Mouse (Mus musculus): ENCODE measurements around the gene Ppp2r3c.

DNA sequence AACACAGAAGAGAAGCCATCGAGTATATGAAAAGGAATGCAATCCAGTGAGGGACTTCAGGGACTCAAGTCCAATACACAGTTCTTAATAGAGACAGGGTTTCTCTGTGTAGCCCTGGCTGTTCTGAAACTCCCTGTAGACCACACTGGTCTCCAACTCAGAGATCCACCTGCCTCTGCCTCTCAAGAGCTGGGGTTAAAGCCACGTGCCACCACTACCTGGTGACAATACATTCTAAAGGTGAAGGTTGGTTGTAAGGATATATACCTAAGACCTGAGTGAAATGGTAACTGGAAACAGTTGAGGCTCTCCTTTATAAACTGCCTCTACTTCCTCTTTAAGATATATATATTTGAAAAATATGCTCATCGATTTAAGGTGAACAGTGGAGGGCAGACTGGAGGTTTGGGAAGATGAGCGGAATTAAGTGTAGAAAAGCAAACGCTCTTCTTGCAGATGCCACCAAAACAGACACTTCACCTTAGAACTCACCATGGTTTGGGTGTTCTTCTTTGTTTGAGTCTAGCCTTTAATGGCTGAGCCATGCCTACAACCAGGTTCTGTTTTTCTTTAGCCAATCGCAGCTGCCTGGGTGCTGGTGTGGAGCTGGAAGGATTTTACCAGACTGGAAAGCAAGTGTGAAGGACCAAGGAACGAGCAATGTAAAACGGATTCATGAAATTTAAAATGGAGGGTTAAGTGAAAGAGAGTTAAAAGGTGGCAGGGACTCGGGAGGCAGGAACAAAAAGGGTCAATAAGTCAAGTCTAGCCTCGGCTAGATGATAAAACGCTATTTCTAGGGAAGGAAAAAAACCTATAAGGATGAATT is 1.1 kb downstream of the Ppp2r3c start:
- no peak for TF ChIP-seq CTCF (IDR thresholded peaks at IDR 0.05; ENCODE audit: low read depth, low read length)
- TF ChIP-seq POLR2A (IDR thresholded peaks at IDR 0.05; ENCODE audit: borderline replicate concordance, low read depth, low read length) = no peak

Data from bone marrow macrophage, adult 2 months (primary cell).